Mouse (Mus musculus) embryonic fibroblast, embryonic 13.5 days (primary cell): ENCODE results near the gene Llgl2. TPM values are rescaled to one million over a fixed set of nuclear protein-coding genes. Genes with fewer than 3 reads are reported as not detected.

Experiments
- H3K27ac ChIP-seq: 2 replicates; pipeline ENCODE4 v1.5.1; 2012; ENCODE audit warnings: low read length, control low read depth, inconsistent platforms; ENCODE audit not compliant: insufficient read depth
- H3K4me1 ChIP-seq: 2 replicates; pipeline ENCODE4 v1.6.1; 2011; ENCODE audit warnings: low read length; ENCODE audit not compliant: control insufficient read depth, insufficient read depth
- H3K4me3 ChIP-seq: 2 replicates; pipeline ENCODE4 v1.5.1; 2011; ENCODE audit warnings: mild to moderate bottlenecking, control low read depth, low read length; ENCODE audit not compliant: insufficient read depth
- CTCF ChIP-seq: IDR thresholded peaks from 2 replicates; pipeline ENCODE4 v1.5.1; 2011; ENCODE audit warnings: mild to moderate bottlenecking, control low read depth, low read length, moderate library complexity, borderline replicate concordance; ENCODE audit not compliant: insufficient read depth
- POLR2A ChIP-seq: IDR thresholded peaks from 2 replicates; pipeline ENCODE4 v1.6.1; 2011; ENCODE audit warnings: low read depth, mild to moderate bottlenecking, control low read depth, low read length, moderate library complexity
- polyA plus RNA-seq: library from polyadenylated mRNA; stranded (reverse); fragments of >200 nt; gene quantifications from 2 replicates; pipeline ENCODE4 v1.2.4, GENCODE M21; 2011; ENCODE audit warnings: low read depth; ENCODE audit not compliant: missing spikeins, insufficient read length

The Llgl2 gene
- polyA plus RNA-seq, 1 experiment: 3.7 TPM

DNA sequence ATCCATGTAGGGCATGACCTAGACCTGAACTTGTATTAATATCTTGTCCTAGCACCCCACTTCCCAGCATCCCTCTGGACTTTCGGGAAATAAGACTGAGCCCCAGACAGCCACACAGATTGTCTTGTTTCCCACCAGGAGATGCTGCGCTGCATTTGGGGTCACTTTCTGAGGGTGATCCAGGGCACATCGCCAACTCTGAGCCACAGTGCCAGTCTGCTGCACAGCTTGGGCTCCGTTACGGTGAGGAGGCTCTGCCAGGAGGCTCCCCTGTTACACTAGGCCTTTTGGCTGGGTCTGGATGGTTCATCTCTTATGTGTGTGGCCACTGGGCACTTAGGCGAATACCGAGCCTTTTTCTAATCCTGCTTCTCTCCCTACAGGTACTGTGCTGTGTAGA, 34.1 kb upstream of the Llgl2 start:
- H3K4me3 ChIP-seq: no peak overlapping the region
- TF ChIP-seq POLR2A: no peak
- no peak for TF ChIP-seq CTCF
- H3K27ac ChIP-seq: no peak overlapping the region
- no peaks in the 10 kb centered on the region for H3K4me1 ChIP-seq

DNA sequence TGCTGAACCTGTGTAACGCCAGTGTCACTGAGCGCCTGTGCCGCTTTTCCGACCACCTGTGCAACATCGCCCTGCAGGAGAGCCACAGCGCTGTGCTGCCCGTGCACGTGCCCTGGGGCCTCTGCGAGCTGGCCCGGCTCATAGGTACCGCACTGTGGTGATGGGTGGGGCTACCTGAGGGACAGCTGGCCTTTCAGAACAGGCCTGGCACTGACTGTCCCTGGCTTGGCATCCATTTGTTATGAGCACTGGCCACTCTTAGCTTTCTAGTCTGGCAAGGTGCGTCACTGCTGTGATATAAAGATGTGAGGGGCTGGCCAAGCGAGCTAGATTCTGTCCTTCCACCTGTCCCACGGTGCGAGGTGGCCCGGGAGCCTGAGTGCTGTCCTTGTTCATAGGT, 31.9 kb upstream of the Llgl2 start:
- Histone ChIP-seq H3K4me1 (no peaks in the 10 kb centered on the region), H3K27ac (no peak overlapping the region), H3K4me3 (no peak overlapping the region)
- TF ChIP-seq POLR2A (no peak), CTCF (no peak)

DNA sequence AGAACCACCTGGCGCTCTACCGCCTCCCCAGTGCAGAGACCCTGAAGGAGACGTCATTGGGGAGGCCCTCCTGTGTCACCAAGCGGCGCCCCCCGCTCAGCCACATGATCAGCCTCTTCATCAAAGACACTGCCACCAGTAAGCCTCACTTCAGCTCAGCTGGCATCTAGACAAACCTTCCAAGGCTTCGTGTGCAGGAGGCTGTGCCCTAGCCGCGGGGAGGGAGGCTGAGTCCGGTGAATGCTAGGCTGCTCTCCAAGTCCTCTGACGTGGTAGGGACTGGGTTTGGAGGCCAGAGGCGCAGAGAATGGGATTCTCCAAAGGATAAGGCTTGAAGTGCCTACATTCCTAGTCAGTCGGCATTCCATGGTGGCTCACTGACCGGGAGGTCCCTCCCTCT, 31.5 kb upstream of the Llgl2 start:
- H3K4me1 ChIP-seq: no peaks in the 10 kb centered on the region
- no peak overlapping the region for H3K4me3 ChIP-seq
- H3K27ac ChIP-seq: no peak overlapping the region
- TF ChIP-seq POLR2A: no peak
- no peak for TF ChIP-seq CTCF

DNA sequence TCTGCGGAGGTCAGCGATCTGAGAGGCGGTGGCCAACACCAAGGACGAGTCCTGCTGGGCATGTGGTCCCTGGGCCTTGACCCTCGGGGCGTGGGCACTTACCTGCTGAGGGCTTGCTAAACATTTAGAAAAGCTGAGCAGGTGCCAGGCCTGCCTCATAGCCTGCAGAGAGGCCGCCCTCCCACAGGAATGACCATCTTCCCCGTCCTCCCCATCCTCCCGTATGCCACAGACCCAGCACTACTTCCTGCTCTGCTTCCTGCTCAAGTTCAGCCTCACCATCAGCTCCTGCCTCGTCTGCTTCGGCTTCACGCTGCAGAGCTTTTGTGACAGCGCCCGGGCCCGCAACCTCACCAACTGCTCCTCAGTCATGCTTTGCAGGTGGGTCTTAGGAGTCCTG, 27.0 kb upstream of the Llgl2 start:
- H3K4me3 ChIP-seq: no peak overlapping the region
- TF ChIP-seq POLR2A: no peak
- no peak overlapping the region for H3K27ac ChIP-seq
- no peaks in the 10 kb centered on the region for H3K4me1 ChIP-seq

DNA sequence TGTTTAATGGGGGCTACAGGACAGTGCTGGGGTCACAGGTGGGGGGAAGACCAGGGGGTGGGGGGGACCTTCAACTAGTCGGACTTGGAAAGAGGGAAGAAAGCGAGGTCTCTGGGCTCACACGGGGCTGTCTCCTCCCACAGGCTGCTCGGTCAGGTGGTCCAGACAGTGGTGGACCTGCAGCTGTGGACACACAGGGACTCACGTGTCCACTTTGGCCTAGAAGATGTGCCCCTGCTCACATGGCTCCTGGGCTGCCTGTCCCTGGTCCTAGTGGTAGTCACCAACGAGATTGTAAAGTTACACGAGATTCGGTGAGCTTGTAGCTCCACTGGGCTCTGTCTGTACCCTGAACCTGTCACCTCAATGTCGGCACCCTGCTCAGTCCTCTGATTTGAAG, 26.2 kb upstream of the Llgl2 start:
- H3K4me1 ChIP-seq: no peaks in the 10 kb centered on the region
- H3K27ac ChIP-seq: no peak overlapping the region
- no peak for TF ChIP-seq POLR2A
- no peak for TF ChIP-seq CTCF
- no peak overlapping the region for H3K4me3 ChIP-seq

DNA sequence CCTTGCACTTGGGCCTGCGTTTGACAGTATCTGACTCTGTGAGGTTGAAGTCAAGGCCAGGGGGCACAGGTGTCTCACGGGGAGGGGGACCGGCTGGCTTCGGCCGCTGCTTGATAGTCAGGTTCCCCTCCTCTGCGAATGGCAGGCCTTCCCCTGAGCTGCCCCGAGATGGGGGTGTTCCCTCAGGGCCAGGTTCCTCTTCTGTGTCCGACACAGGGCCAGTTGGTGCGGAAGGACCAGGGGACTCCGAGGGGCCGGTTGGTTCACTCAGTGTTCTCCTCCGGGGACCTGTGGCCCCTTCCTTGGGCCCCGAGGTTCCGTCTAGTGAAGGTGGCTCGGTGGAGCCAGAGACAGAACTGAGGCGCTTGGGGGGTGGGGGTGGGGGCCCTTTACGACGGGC, 22.9 kb upstream of the Llgl2 start:
- no peak overlapping the region for H3K4me3 ChIP-seq
- no peak overlapping the region for H3K27ac ChIP-seq
- H3K4me1 ChIP-seq: no peaks in the 10 kb centered on the region
- TF ChIP-seq POLR2A (no peak), CTCF (no peak)

DNA sequence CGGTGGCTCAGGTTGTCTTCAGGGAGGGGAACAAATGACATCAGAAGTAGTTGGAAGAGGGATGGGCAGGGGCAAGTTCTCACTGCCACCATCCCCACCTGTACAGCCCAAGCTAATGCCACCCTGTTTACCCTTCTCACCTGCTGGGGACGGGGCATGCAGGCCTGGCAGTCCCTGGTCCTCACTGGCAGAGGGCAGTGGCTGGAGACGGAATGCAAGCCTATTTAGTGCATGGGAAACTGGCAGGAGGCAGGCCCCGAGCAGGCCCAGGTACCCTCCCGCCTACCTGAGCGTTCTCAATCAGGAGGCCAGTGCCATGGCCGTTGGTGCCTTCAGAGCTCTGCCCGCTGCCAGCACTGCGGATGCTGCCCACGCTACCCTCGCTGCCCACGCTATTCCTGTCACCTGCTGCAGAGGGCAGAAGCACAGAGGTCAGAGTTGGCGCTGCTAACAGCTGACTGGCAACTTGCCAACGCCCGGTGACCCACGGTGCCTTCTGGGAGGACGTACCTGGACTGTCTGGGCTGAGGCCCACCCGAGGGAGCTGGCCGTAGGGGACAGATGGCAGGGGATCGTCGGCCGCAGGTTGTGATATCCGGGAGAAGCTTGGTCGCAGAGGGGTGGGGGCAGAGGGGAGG, 20.7 kb upstream of the Llgl2 start:
- no peaks in the 10 kb centered on the region for H3K4me1 ChIP-seq
- no peak for TF ChIP-seq CTCF
- TF ChIP-seq POLR2A: no peak
- H3K27ac ChIP-seq: no peak overlapping the region
- no peak overlapping the region for H3K4me3 ChIP-seq

DNA sequence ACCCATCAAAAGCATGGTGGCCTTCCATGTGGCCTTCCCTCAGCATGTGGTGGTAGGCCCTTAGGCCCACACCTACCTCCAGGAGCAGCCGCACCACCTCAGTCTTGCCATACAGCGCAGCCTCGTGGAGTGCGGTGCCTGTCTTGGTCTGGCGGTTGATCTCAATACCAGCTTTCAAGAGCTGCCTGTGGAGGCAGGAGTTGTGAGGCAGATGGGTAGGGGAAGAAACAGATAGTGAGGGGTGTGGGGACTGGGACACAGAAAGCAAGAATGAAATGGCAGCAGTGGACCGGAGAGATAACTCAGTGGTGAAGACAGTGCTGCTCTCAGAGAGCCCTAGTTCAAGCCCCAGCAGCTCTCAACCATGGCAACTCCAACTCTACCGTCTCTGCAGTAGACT, 18.8 kb upstream of the Llgl2 start:
- Histone ChIP-seq H3K4me1 (no peaks in the 10 kb centered on the region), H3K4me3 (no peak overlapping the region), H3K27ac (no peak overlapping the region)
- no peak for TF ChIP-seq POLR2A
- TF ChIP-seq CTCF: no peak

DNA sequence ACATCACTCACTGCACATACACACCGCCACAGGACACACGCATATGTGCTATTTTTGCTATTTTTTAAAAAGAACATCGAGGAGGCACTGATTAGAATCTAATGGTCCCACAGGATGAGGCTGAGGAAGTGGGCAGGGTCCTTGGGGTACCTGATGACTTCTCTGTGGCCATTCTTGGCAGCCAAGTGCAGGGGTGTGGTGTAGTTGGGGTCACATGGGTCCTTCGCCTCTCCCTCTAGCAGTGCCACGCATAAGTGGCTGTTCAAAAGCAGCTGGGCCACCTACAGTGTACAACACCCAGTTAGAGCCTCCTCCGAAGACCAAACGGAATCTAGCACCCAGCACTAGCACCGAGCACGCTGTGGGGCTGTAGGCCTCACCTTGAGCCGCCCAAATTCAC, 17.7 kb upstream of the Llgl2 start:
- H3K4me1 ChIP-seq: no peaks in the 10 kb centered on the region
- no peak overlapping the region for H3K4me3 ChIP-seq
- no peak overlapping the region for H3K27ac ChIP-seq
- TF ChIP-seq POLR2A (no peak), CTCF (no peak)

DNA sequence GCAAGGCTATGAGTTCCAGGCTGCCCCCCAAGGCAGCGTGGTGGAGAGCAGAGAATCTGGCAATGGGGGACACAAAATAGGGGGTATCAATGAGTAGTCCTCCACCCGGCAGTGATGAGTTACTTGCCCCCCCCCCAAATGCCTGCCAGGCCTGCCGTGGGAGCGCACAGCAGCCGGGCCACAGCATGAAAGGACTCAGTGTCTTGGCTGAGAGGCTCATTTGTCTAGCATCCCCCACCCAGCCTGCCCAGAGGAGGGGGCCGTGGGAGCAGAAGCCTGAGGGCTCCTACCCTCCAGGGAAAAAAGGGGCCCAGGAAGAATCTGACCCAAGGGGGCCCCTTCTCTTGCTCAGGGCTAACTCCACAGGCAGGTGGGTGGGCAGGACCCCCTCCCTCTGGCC, 16.5 kb upstream of the Llgl2 start:
- no peak overlapping the region for H3K4me3 ChIP-seq
- peaks cover 2% of the 10 kb centered on the region; the same call in 1 of the 2 replicates for H3K4me1 ChIP-seq
- no peak overlapping the region for H3K27ac ChIP-seq
- TF ChIP-seq CTCF (no peak), POLR2A (no peak)

DNA sequence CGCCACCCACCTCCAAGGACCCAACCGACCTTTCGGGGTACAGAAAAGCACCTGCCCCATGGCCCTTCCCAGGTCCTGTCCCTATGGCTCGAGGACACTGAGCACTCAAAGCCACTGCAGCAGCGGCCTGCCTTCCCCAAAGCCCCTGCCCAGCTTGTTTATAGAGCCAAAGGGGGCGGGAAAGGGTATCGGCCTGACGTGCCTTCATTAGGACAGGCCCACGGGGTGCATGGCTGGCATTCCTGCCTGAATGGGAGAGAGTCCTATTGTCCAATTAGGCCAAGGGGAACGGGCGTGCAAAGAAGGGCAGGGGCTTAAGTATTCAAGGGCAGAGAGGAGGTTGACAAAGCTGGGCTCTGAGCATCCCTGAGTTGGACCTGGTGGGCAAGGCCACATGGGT, 15.9 kb upstream of the Llgl2 start:
- TF ChIP-seq CTCF (no peak), POLR2A (no peak)
- Histone ChIP-seq H3K4me1 (peaks cover 2% of the 10 kb centered on the region; the same call in 1 of the 2 replicates), H3K4me3 (no peak overlapping the region), H3K27ac (no peak overlapping the region)
